Mouse (Mus musculus) retina, embryonic 14.5 days (tissue): ENCODE results near the gene Ttc36.
A peak's percentile ranks its signal among the peaks of the same experiment; 100 is the strongest.
"Not testable (repeated sequence)": the region's sequence is repeated elsewhere in the genome, so short reads cannot be mapped to it uniquely, and the experiment has no call there.

Experiments used
- DNase-seq: peaks from one replicate; pipeline ENCODE4 v3.0.0-alpha.2; 2015; ENCODE audit warnings: low spot score

Gene Ttc36

GRCm38 (mm10) chr9:44772750-44773651 is 29.9 kb downstream of the Ttc36 start:
- DNase-seq: peak; percentile 100

- DNase-seq: no peak
These were observed 30.5 kb downstream of the Ttc36 start for GRCm38 (mm10) chr9:44772392-44772749.

GRCm38 (mm10) chr9:44771376-44771775 is 31.5 kb downstream of the Ttc36 start:
- no peak for DNase-seq

GRCm38 (mm10) chr9:44768029-44768394 is 34.9 kb downstream of the Ttc36 start:
- not testable (repeated sequence) for DNase-seq

GRCm38 (mm10) chr9:44767101-44768028 is 35.5 kb downstream of the Ttc36 start, which contains the start of the genes Arcn1 and Ift46:
TSS of gene Arcn1 (minus strand) at chr9:44767845.
TSS of gene Ift46 (plus strand) at chr9:44767908.
- DNase-seq: peak; percentile 91

GRCm38 (mm10) chr9:44760873-44761272 is 42.0 kb downstream of the Ttc36 start:
- DNase-seq: no peak
